Mouse (Mus musculus) CD4-positive, CD25-positive, alpha-beta regulatory T cell, adult 4 months (primary cell): ENCODE results near the gene Pex13. TPM values are rescaled to one million over a fixed set of nuclear protein-coding genes. Genes with fewer than 3 reads are reported as not detected.

Source experiments
- ATAC-seq: one replicate; pipeline ENCODE4 v1.8.0; 2017
- polyA plus RNA-seq, 2 experiments: library from polyadenylated mRNA; unstranded; fragments of 100-300 nt; shearing (Covaris generic); gene quantifications; one replicate each; pipeline ENCODE4 v1.2.1; 2017

Gene Pex13
- 10 to 100 TPM in 1 of 2 experiments, 1 to 10 TPM in 1; 9.1 to 11.3 TPM for polyA plus RNA-seq

GRCm38 (mm10) chr11:23665798-23666501 lies at the start of gene Pex13:
TSS of gene Pex13 (minus strand) at chr11:23665959.
- peak; percentile 90 for ATAC-seq

- ATAC-seq = no peak
These were observed 46.5 kb upstream of the Pex13 start for GRCm38 (mm10) chr11:23712299-23712698.

- no peak for ATAC-seq
These were observed 39.0 kb upstream of the Pex13 start for GRCm38 (mm10) chr11:23704604-23705294.

- ATAC-seq = no peak
These were observed 36.1 kb upstream of the Pex13 start for GRCm38 (mm10) chr11:23701831-23702230.

- peak; percentile 95 for ATAC-seq
These were observed 33.8 kb upstream of the Pex13 start for GRCm38 (mm10) chr11:23699414-23700095.

GRCm38 (mm10) chr11:23698526-23698925 lies 32.8 kb upstream of the Pex13 start:
- ATAC-seq = no peak

- no peak for ATAC-seq
These were observed 30.1 kb upstream of the Pex13 start for GRCm38 (mm10) chr11:23695847-23696246.

GRCm38 (mm10) chr11:23693286-23693685 lies 27.5 kb upstream of the Pex13 start:
- no peak for ATAC-seq

- ATAC-seq = no peak
These were observed 22.3 kb upstream of the Pex13 start for GRCm38 (mm10) chr11:23688060-23688459.

GRCm38 (mm10) chr11:23686671-23687070 lies 20.9 kb upstream of the Pex13 start:
- ATAC-seq = no peak

GRCm38 (mm10) chr11:23682561-23682960 lies 16.8 kb upstream of the Pex13 start:
- no peak for ATAC-seq

- no peak for ATAC-seq
These were observed 14.7 kb upstream of the Pex13 start for GRCm38 (mm10) chr11:23680435-23680950.

GRCm38 (mm10) chr11:23679044-23679642 lies 13.4 kb upstream of the Pex13 start:
- peak; percentile 92 for ATAC-seq

GRCm38 (mm10) chr11:23676100-23676499 lies 10.3 kb upstream of the Pex13 start:
- no peak for ATAC-seq

GRCm38 (mm10) chr11:23672256-23672749 lies 6.5 kb upstream of the Pex13 start:
- no peak for ATAC-seq

- ATAC-seq = no peak
These were observed 1.4 kb upstream of the Pex13 start for GRCm38 (mm10) chr11:23667128-23667527.

- ATAC-seq = no peak
These were observed 767 bp upstream of the Pex13 start for GRCm38 (mm10) chr11:23666526-23666925.

GRCm38 (mm10) chr11:23665311-23665786 lies 410 bp downstream of the Pex13 start, which contains the start of gene Pus10:
TSS of gene Pus10 (plus strand) at chr11:23665674.
- ATAC-seq = peak; percentile 30

- no peak for ATAC-seq
These were observed 1.5 kb downstream of the Pex13 start for GRCm38 (mm10) chr11:23664232-23664631.

- ATAC-seq = no peak
These were observed 8.0 kb downstream of the Pex13 start for GRCm38 (mm10) chr11:23657791-23658190.

- no peak for ATAC-seq
These were observed 12.1 kb downstream of the Pex13 start for GRCm38 (mm10) chr11:23653666-23654065.

GRCm38 (mm10) chr11:23647835-23648234 lies 17.9 kb downstream of the Pex13 start:
- ATAC-seq = no peak
